Mouse (Mus musculus): ENCODE results near the gene Ankle2. TPM values are rescaled to one million over a fixed set of nuclear protein-coding genes. Genes with fewer than 3 reads are reported as not detected.

The Ankle2 gene
- total RNA-seq (2015) (59.7 and 62.4 TPM in 2 replicates), total RNA-seq (2017) (86.8 and 106 TPM in 2 replicates)

DNA sequence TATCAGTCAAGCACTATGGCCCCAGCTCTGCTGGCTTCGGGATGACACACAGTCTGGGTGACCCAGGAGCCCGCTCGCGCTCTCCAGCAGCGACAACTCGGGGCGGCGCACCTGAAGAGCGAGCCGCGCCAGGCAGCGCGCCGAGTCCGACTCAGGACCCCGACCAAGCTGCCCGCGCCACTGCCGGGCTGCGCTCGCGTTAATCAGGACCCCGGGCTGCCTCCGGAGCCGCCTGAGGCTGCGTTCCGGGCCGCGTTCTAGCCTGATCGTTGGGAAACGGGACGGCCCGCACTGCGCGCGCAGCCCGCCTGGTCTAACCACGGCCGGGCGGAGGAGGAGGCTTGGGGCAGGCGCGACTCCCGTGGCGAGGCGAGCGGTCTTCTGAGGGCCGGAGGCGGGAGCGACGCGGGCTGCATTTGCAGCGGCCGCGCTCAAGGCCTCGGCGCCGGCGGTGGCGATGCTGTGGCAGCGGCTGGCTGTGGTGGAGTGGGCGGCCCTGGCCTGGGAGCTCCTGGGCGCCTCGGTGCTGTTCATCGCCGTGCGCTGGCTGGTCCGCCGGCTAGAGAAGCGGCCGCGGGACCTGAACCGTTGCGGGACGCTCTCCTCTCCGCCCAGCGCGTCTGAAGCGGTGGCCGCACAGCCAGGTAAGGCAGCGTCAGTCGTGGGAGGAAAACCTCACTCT is at the start of gene Ankle2:
TSS of gene Ankle2 (plus strand) at position 225 of the 682 bp plus-strand sequence.
- ATAC-seq (ENCODE audit: poor library complexity, severe bottlenecking): peak; percentile 92

DNA sequence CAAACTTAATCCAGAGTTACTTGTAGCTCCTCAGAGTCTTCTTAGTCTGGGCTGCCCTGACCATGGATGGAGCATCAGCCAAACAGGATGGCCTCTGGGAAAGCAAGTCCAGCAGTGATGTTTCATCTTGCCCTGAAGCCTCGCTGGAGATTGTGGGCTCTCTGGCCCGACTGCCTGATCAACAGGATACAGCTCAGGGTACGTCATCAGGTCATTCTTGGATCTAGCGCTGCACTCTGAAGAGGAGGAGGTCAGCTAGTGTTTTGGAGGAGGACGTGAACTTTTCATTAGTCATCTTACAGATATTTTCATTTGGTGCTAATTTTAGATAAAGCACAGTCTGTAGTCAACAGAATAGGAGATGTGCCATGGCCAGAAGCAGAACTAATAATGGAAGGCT is 49.1 kb upstream of the Ankle2 start:
- ATAC-seq (ENCODE audit: poor library complexity, severe bottlenecking): no peak

DNA sequence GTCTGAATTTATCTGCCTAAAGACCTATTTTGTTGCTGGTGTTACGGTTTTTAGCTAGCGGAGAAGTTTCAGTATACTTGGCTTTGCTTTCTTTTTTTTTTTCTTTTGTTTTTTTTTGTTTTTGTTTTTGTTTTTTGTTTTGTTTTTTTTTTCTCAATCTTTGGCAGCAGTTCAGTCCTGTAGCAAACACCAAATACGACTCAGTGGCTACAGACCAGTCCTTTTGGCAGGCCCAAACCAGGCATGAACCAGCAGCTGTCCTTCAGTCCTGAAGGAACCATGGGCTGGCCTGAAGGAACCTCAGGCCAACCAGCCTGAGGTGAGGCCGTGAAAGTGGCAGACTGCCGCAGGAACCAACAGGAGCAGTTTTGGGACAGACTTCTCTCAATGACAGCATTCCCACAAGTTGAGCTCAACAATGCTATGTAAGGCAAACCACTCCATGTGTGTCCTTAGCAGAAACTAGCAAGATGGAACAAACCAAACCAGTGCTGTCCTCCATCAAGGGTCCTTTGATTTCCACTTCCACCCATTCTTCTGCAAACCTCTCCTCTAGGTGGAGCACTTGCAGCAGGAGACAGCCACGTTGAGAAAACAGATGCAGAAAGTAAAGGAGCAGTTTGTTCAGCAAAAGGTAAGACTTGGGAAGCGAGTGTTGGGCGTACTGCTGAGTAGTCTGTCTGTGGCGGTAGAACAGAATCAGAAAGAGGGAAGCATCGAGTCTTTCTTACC is 27.5 kb upstream of the Ankle2 start:
- ATAC-seq (ENCODE audit: poor library complexity, severe bottlenecking): 0 out of 2 replicates have a peak, but pooled peaks have one; percentile 21

DNA sequence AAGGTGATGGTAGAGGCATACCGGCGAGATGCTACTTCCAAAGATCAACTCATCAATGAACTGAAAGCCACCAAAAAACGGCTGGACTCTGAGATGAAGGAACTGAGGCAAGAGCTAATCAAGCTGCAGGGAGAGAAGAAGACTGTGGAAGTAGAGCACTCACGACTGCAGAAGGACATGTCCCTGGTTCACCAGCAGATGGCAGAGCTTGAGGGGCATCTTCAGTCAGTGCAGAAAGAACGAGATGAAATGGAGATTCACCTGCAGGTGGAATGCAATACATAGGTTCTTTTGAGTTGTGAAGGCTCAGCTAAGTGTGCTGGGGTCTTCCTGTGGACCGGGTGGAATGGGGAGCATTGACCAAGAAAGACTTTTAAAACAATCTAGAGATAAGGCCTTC is 26.0 kb upstream of the Ankle2 start:
- ATAC-seq (ENCODE audit: poor library complexity, severe bottlenecking): peak; percentile 43; the same call in 1 of the 2 replicates

DNA sequence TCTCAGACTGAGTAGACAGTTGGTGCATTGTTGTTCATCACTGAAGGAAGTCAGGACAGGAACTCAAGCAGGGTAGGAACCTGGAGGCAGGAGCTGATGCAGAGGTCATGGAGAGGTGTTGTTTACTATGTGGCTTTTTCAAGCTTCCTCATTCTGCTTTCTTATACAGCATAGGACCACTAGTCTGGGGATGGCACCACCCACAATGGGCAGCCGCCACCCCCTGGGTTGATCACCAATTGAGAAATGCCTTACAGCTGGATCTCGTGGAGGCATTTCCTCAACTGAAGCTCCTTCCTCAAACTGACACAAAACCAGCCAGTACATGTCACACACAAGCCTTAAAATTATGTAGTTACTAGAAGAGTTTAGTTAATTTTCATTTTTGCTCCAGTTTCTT is 19.5 kb upstream of the Ankle2 start:
- ATAC-seq (ENCODE audit: poor library complexity, severe bottlenecking): peak; percentile 95

DNA sequence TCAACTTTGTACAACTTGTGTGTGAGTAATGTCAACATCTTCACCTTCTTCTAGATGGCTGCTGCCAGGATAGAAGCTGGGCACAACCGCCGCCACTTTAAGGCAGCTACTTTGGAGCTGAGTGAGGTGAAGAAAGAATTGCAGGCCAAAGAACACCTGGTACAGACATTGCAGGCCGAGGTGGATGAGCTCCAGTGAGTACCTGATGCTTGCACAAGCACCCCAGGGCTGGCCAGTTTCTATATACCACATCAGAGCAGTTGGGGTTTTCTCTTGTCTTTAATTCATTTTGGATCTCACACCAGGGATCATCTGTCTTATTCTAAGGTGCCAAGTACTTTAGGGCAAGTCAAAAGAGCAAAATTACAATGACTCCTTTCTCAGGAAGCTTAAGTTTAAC is 14.0 kb upstream of the Ankle2 start:
- ATAC-seq (ENCODE audit: poor library complexity, severe bottlenecking): no peak

DNA sequence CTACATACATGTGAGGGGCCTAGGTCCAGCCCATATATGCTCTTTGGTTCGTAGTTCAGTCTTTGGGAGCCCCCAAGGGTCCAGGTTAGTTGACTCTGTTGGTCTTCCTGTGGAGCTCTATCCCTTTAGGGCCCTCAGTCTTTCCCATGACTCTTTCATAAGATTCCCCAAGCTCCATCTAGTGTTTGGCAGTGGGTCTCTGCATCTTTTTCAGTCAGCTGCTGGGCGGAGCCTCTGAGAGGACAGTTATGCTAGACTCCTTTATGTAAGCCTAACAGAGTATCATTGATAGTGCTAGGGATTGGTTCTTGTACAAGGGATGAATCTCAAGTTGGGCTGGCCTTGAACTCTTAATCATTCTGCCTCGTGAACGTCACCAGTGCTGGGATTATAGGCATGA is 10.5 kb upstream of the Ankle2 start:
- no peak for ATAC-seq (ENCODE audit: poor library complexity, severe bottlenecking)

DNA sequence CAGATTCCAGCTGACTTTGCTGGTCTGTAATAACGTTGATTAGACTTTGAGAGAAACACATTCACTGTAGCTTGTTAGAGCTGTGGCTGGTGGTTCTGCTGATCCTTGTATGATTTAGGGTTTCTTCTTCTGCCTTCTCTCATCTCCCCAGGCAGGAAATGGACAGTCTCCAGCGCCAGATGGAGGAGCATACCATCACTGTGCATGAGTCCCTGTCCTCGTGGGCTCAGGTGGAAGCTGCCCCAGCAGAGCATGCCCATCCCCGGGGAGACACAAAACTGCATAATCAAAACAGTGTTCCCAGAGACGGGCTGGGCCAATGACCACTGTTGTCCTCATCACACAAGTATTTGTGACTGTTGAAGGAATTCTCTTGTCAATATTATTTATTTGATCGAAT is 8.0 kb upstream of the Ankle2 start:
- no peak for ATAC-seq (ENCODE audit: poor library complexity, severe bottlenecking)

DNA sequence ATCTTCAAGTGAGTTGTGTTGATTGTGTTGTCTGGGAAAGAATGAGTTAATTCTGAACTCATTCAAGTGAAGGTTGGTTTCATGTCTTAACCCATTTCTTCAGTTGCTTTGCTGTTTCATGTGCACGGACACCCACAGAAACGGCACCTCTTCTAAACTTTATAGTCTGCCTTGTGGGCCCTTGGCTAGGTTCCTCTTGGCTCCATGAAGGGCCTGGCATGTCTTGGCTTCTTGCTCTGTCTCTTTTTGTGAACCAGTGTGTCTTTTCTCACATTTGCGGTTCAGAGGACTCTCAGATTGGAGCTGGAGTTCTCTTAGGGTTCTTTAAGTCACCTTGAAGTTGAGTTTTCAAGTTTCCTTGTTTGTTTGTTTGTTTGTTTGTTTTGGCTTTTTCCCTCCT is 5.7 kb upstream of the Ankle2 start:
- ATAC-seq (ENCODE audit: poor library complexity, severe bottlenecking): no peak

DNA sequence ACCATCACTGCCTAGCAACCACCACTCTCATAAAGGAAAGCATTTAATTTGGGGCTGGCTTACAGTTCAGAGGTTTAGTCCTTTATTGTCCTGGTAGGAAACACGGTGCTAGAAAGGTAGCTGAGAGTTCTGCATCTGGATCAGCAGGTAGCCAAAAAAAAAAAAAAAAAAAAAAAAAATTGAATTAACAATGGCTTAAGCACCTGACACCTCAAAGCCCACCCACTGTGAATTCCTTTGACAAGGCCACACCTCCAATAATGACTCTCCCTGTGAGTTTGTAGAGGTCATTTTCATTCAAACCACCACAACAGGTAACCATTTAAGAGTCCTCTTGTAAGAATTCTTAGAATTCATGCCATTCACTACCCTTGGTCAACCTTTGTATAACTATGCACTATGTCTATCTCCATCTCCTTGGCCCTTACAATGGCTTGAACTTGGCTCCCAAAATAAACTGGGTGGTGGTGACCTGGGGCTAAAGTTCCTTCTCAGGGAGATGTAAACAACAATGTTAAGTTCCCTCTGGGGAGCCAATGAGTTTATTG is 3.4 kb upstream of the Ankle2 start:
- no peak for ATAC-seq (ENCODE audit: poor library complexity, severe bottlenecking)

DNA sequence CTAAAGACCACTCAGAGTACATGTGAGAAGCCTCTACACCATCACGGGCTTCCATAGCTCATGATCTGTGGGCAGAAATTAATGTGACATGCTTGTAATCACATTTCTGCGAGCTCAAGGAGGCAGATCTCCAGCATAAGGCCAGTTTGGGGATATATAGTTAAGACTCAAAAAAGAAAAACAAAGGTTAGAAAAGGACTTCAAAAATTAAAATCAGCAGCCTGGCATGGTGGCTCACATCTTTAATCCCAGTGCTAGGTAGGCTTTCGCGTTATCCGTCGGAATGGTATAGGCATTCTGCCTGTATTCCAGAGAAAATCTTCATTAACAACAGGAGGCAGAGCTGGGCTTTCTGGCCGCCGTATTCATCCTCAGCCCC is 414 bp upstream of the Ankle2 start:
- ATAC-seq (ENCODE audit: poor library complexity, severe bottlenecking): no peak

DNA sequence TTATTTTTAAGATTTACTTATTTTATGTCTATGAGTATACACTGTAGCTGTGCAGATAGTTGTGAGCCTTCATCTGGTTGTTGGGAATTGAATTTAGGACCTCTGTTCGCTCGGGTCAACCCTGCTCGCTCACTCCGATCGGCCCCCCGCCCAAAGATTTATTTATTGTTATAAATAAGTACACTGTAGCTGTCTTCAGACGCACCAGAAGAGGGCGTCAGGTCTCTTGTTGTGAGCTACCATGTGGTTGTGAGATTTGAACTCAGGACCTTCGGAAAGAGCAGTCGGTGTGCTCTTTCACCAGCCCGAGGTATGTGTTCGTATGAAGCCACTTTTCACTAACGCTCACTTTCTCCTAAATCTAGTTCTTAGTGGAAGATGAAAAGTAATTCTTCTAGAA is 834 bp downstream of the Ankle2 start:
- no peak for ATAC-seq (ENCODE audit: poor library complexity, severe bottlenecking)

DNA sequence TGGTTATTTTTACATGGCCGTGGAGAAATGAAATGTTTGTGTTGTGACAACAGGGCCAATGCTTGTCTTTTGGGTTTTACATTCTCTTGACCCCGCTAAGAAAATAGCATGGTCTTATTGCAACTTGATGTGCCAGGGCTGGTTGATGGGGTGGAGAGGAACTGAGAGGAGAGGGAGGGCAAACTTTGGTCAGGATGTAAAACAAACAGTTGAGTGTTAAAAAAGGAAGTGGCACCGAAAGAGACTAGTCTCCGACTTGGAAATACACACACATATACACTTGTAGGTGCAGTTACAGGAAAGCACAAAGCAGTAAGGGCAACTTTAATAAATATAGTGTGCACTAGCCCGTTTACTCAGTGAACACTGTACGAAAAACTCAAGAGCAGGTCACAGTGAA is 1.5 kb downstream of the Ankle2 start:
- peak; percentile 47 for ATAC-seq (ENCODE audit: poor library complexity, severe bottlenecking)

DNA sequence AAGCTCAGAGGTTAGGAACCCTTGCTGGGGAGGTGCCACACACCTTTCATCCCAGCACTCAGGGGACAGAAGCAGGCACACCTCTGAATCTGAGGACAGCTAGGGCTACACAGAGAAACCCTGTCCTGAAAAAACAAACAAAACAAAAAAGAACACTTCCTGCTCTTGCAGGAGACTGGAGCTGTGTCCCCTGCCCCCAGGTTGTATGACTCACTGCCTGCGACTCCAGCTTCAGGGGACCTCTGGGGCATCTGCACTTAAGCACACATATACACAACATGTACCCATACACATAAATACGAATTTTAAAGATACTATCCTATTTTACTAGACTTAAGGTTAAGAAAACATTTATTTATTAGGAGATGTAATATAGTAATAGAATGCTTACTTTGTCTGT is 13.3 kb downstream of the Ankle2 start:
- no peak for ATAC-seq (ENCODE audit: poor library complexity, severe bottlenecking)

DNA sequence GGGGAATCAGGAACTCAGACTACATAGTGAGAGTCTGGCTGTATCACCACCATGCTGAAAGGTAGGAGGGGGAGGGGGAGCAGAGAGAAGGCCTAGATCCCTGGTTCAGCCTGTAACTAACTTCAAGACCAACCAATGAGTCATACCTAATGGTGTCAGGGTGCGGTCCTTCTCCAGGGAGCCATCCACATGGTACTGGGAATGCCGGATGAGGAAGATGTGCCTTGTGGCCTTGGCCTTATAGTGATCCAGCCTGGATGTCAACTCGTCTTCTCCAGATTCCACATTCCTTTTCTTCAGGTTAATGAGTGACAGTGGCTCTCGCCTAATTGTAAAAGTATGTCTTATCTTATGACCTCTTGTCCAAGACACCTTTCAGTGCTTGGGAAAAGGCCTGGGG is 36.1 kb downstream of the Ankle2 start:
- no peak for ATAC-seq (ENCODE audit: poor library complexity, severe bottlenecking)

DNA sequence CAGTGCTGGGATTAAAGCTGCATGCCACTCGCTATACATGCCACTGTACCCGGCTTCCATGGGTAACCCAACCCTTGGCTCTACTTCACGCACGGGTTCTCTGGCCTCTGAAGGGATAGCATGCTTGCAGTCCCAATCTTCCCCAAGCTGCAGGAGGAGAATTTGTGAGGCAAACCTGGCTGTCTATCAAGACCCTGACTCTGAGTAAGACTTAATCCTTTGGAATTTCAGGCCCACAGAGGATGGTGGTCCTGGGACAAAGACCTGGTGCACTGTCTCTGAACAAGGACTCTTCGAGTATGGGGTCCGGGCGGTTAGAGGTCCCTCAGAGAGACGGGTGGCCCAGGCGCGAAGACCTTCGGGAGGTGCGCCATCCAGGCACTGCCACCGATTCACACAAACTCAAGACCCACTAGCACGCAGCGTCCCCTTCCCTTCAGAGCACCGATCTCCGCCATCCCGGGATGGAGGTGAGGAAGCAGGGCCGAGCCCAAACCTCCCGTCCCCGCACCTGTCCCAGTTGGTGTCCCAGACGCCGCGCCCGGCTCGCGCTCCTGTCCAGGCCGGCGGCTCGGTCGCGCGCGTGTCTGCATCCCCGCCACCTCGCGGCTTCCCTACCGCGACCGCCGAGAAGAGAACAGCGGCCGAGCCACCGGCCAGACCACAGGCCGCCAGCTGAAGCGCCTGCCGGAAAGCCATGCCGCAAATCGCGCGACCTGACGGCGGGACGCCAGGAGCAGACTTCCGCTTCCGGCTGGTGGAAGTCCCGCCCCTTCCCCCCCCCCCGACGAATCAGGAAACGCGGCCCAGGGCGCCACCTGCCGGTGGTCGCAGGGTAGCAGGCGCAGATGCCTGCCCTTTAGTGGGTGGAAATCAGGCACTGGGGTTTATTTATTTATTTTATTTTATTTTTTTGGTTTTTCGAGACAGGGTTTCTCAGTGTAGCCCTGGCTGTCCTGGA is 38.6 kb downstream of the Ankle2 start, which contains the start of gene Pgam5:
TSS of gene Pgam5 (minus strand) at position 773 of the 961 bp plus-strand sequence.
- ATAC-seq (ENCODE audit: poor library complexity, severe bottlenecking): peak; percentile 98

DNA sequence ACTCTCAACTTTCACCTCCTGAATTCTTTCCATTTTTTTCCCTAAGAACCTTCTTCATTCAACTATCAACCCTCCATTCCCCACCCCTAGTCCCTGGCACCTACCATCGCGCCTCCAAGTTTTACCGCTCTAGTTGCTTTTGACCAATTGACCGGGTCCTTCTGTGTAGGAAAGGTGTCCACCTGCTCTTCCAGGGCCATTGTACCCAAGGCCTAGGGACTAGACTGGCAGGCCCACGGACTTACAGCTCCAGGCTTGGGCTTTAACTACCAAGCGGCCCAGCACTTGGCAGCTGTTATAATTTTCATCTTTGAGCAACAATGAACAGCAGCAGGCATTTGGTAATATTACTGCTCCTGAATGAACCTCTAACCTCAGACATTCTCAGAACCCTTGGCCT is 39.4 kb downstream of the Ankle2 start:
- ATAC-seq (ENCODE audit: poor library complexity, severe bottlenecking): no peak

DNA sequence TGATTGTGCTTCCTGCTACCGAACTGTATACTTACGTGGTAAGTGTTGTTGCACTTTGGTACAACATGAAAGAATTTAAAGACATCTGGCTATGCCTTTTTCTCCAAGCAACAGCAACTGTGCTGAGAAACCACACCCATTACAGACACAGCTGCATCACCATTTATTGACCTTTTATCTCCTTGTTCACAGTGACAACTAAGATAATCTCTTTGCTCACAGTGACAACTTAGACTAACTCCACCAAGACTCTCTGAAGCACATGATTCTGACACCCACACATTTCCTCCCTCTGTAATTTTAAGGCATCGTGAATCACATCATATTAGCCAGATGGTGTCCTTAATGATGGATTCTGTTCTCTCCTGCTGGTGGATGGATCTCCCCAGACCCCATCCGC is 43.3 kb downstream of the Ankle2 start:
- no peak for ATAC-seq (ENCODE audit: poor library complexity, severe bottlenecking)

DNA sequence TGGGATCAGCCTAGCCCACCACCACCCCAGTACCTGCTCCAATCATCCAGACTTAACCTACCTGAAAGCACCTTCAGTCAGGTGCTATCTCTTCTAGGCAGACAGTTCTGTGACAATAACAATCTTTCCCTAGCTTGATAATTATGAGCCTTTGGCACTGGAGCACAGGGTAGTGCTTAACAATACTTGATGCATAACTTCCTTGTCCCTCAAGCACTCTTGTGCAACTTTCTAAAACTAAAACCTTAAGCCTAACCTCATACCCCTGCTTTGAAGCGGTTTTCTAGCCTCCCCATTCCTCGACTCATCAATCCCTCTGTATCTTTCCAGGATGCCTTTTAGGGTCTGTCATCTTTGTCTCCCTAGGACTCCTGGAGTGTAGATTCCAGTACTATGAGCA is 44.0 kb downstream of the Ankle2 start:
- ATAC-seq (ENCODE audit: poor library complexity, severe bottlenecking): no peak

DNA sequence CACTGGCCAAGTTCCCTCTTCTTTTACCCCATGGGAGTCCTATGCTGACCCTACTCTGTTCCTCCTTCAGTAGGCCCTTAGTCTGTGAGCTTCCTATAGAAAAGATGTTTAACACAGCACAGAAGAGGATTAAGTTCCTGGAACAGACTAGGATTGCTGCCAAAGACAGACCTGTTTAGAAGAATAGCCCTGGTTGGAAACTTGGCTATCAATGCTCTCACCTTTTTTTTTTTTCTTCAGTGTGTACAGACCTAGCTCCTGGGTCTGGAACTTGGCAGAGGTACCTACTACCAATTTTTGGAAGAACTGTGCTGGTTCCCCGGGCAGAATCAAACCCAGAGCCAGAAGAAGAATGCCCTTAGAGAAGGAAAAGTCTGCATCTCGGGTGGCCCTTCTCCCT is 45.6 kb downstream of the Ankle2 start:
- no peak for ATAC-seq (ENCODE audit: poor library complexity, severe bottlenecking)

DNA sequence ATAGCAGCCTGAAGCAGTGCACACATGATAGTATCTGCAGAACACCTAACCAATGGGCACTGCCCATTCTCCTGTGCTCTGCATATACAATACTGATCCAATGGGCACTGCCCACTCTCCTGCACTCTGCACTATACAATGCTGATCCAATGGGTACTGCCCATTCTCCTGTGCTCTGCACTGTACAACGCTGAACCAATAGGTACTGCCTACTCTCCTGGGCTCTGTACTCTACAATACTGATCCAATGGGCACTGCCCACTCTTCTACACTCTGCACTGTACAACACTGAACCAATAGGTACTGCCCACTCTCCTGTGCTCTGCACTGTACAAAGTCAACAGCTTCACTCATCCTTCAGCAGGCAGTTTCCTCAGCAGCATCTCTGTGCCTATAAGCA is 46.1 kb downstream of the Ankle2 start:
- no peak for ATAC-seq (ENCODE audit: poor library complexity, severe bottlenecking)

Data from megakaryocyte, adult 5-6 weeks (primary cell).